Comparison of ENCODE assay signal across 9 mouse cellular contexts in genomic region chr8:125531640-125532039, GRCm38 (mm10). TPM values are rescaled to one million over a fixed set of nuclear protein-coding genes. Genes with fewer than 3 reads are reported as not detected.
DNase-seq lines count a peak whose midpoint lies in the region; ATAC-seq and TF ChIP-seq lines count a peak whose summit lies in the region.
"Had no signal": no experiment of that assay in that cellular context is flagged by ENCODE, and none has a peak within 500 bp of the region (broad histone marks: within the 10 kb centered on the region; RNA-seq: fewer than 3 reads in every experiment).

No protein-coding gene starts in this region.

- no peak overlapping the region for H3K9ac ChIP-seq in forebrain, embryonic 13.5 days
- H3K9ac ChIP-seq in forebrain, embryonic 14.5 days (ENCODE audit: low read length): no peak overlapping the region
- H3K9ac ChIP-seq in lung, embryonic 16.5 days (ENCODE audit: low read length): no peak overlapping the region
- no peak overlapping the region for H3K9ac ChIP-seq in intestine, postnatal 0 days (ENCODE audit: low read depth, low read length)
- H3K9ac ChIP-seq in stomach, embryonic 16.5 days (ENCODE audit: low read length): no peak overlapping the region
- H3K9ac ChIP-seq: neural tube, embryonic 13.5 days had no signal

- no peak overlapping the region for H3K4me2 ChIP-seq in forebrain, embryonic 13.5 days
- no peak overlapping the region for H3K4me2 ChIP-seq in forebrain, embryonic 14.5 days (ENCODE audit: low read length)
- H3K4me2 ChIP-seq in lung, embryonic 16.5 days (ENCODE audit: low read depth, low read length): no peak overlapping the region
- H3K4me2 ChIP-seq in intestine, postnatal 0 days (replicated peaks; ENCODE audit: low read depth): no peak overlapping the region
- no peak overlapping the region for H3K4me2 ChIP-seq in stomach, embryonic 16.5 days (ENCODE audit: low read depth, low read length)
- H3K4me2 ChIP-seq: neural tube, embryonic 13.5 days had no signal

- 68% methylated on average over 1 of the region's 1 CpGs for WGBS in forebrain, embryonic 13.5 days
- 73% methylated on average over 1 of the region's 1 CpGs for WGBS in forebrain, embryonic 14.5 days
- WGBS in lung, embryonic 16.5 days: 34% methylated on average over 1 of the region's 1 CpGs
- WGBS in intestine, postnatal 0 days: 44% methylated on average over 1 of the region's 1 CpGs
- 36% methylated on average over 1 of the region's 1 CpGs for WGBS in stomach, embryonic 16.5 days

- no peak for TF ChIP-seq CTCF in intestine, postnatal 0 days (IDR thresholded peaks at IDR 0.05; ENCODE audit: low read depth)

- ATAC-seq in forebrain, embryonic 13.5 days: no peak
- ATAC-seq in forebrain, embryonic 14.5 days: no peak
- peak; percentile 11; the same call in 1 of the 2 replicates for ATAC-seq in lung, embryonic 16.5 days (ENCODE audit: low read depth)
- ATAC-seq in intestine, postnatal 0 days: peak; percentile 76
- no peak for ATAC-seq in stomach, embryonic 16.5 days (ENCODE audit: insufficient read depth, low FRiP score)

- peak overlapping the region; percentile 37; the same call in 1 of the 2 replicates for H3K27ac ChIP-seq in forebrain, embryonic 13.5 days
- H3K27ac ChIP-seq in forebrain, embryonic 14.5 days (ENCODE audit: low read depth, low read length): no peak overlapping the region; the same call in 1 of the 2 replicates
- H3K27ac ChIP-seq in lung, embryonic 16.5 days (ENCODE audit: low read length): peak overlapping the region; percentile 67
- 0 out of 2 replicates have a peak overlapping the region, but pooled peaks have one; percentile 1 for H3K27ac ChIP-seq in intestine, postnatal 0 days (ENCODE audit: low read depth, low read length)
- H3K27ac ChIP-seq in stomach, embryonic 16.5 days (ENCODE audit: low read length): peak overlapping the region; percentile 37; the same call in 1 of the 2 replicates
- H3K27ac ChIP-seq: neural tube, embryonic 13.5 days had no signal

- 0 out of 2 replicates have a peak, but pooled peaks cover 3% of the 10 kb centered on the region for H3K27me3 ChIP-seq in forebrain, embryonic 13.5 days
- H3K27me3 ChIP-seq in forebrain, embryonic 14.5 days (replicated peaks; ENCODE audit: control insufficient read depth, insufficient read depth, low read length): no peaks in the 10 kb centered on the region
- H3K27me3 ChIP-seq in lung, embryonic 16.5 days (ENCODE audit: control insufficient read depth, insufficient read depth, low read depth, low read length): no peaks in the 10 kb centered on the region
- H3K27me3 ChIP-seq in intestine, postnatal 0 days (replicated peaks; ENCODE audit: control insufficient read depth, insufficient read depth, low read length): no peaks in the 10 kb centered on the region
- H3K27me3 ChIP-seq in stomach, embryonic 16.5 days (ENCODE audit: control insufficient read depth, insufficient read depth, low read length): no peaks in the 10 kb centered on the region

- H3K36me3 ChIP-seq in forebrain, embryonic 13.5 days (ENCODE audit: poor library complexity, severe bottlenecking): 0 out of 2 replicates have a peak, but pooled peaks cover 6% of the 10 kb centered on the region
- no peaks in the 10 kb centered on the region for H3K36me3 ChIP-seq in forebrain, embryonic 14.5 days (ENCODE audit: control insufficient read depth, insufficient read depth, low read length)
- no peaks in the 10 kb centered on the region for H3K36me3 ChIP-seq in lung, embryonic 16.5 days (ENCODE audit: control insufficient read depth, insufficient read depth, low read length)
- H3K36me3 ChIP-seq in intestine, postnatal 0 days (ENCODE audit: control insufficient read depth, insufficient read depth): peaks cover 5% of the 10 kb centered on the region; the same call in 1 of the 2 replicates
- H3K36me3 ChIP-seq in stomach, embryonic 16.5 days (ENCODE audit: control insufficient read depth, insufficient read depth, low read length): no peaks in the 10 kb centered on the region
- H3K36me3 ChIP-seq: neural tube, embryonic 13.5 days had no signal

- H3K9me3 ChIP-seq in forebrain, embryonic 13.5 days (replicated peaks): no peaks in the 10 kb centered on the region
- H3K9me3 ChIP-seq in forebrain, embryonic 14.5 days (replicated peaks; ENCODE audit: control insufficient read depth, low read length): no peaks in the 10 kb centered on the region
- H3K9me3 ChIP-seq in lung, embryonic 16.5 days (ENCODE audit: control insufficient read depth, low read length): no peaks in the 10 kb centered on the region
- H3K9me3 ChIP-seq in intestine, postnatal 0 days (ENCODE audit: control insufficient read depth): no peaks in the 10 kb centered on the region
- no peaks in the 10 kb centered on the region for H3K9me3 ChIP-seq in stomach, embryonic 16.5 days (replicated peaks; ENCODE audit: control insufficient read depth, low read length)
- H3K9me3 ChIP-seq: neural tube, embryonic 13.5 days had no signal

- DNase-seq in forebrain, embryonic 14.5 days (ENCODE audit: low spot score): no peak
- DNase-seq in lung, postnatal 10 days: no peak
- DNase-seq in testis, postnatal 14 days (ENCODE audit: low spot score): no peak
- DNase-seq in Muller cell, postnatal 12 days (ENCODE audit: inconsistent ontology term): no peak

- H3K4me1 ChIP-seq in forebrain, embryonic 13.5 days: peaks cover 79% of the 10 kb centered on the region
- peaks cover 66% of the 10 kb centered on the region for H3K4me1 ChIP-seq in forebrain, embryonic 14.5 days (ENCODE audit: control insufficient read depth, insufficient read depth, low read length)
- H3K4me1 ChIP-seq in lung, embryonic 16.5 days (replicated peaks; ENCODE audit: control insufficient read depth, insufficient read depth, low read length): peaks cover 49% of the 10 kb centered on the region
- peaks cover 12% of the 10 kb centered on the region; the same call in 1 of the 2 replicates for H3K4me1 ChIP-seq in intestine, postnatal 0 days (replicated peaks; ENCODE audit: control insufficient read depth, insufficient read depth, low read length)
- peaks cover 17% of the 10 kb centered on the region for H3K4me1 ChIP-seq in stomach, embryonic 16.5 days (ENCODE audit: control insufficient read depth, insufficient read depth, low read length)

- H3K4me3 ChIP-seq in forebrain, embryonic 13.5 days: no peak overlapping the region
- H3K4me3 ChIP-seq in forebrain, embryonic 14.5 days (ENCODE audit: low read depth, low read length): no peak overlapping the region
- H3K4me3 ChIP-seq in lung, embryonic 16.5 days (ENCODE audit: low read length): no peak overlapping the region
- no peak overlapping the region for H3K4me3 ChIP-seq in intestine, postnatal 0 days (ENCODE audit: low read depth, low read length)
- H3K4me3 ChIP-seq in stomach, embryonic 16.5 days (replicated peaks; ENCODE audit: low read length): no peak overlapping the region
- H3K4me3 ChIP-seq: neural tube, embryonic 13.5 days had no signal

RNA-seq across cellular contexts. Expression of gene Sipa1l2, which starts 38.0 kb away (rescaled TPM):
- polyA plus RNA-seq in forebrain, embryonic 13.5 days (2015; fragmentation: Nextera tagmentation; extraction: Ambion mirVana): 26.7 and 27.2 TPM in 2 replicates
- polyA plus RNA-seq in forebrain, embryonic 14.5 days (2014; fragmentation: Nextera tagmentation; extraction: Ambion mirVana): 15.5 and 19.9 TPM in 2 replicates
- 13.3 and 14.2 TPM in 2 replicates for polyA plus RNA-seq in lung, embryonic 16.5 days (2015; fragmentation: Nextera tagmentation; extraction: Ambion mirVana)
- 4.5 and 5.3 TPM in 2 replicates for polyA plus RNA-seq in intestine, postnatal 0 days (2015; fragmentation: Nextera tagmentation; extraction: Ambion mirVana)
- 8.6 and 9.3 TPM in 2 replicates for polyA plus RNA-seq in stomach, embryonic 16.5 days (2015; fragmentation: Nextera tagmentation; extraction: Ambion mirVana)

Comparison
In these comparisons a context has a peak if more than half of its experiments do, and no peak if none do; other contexts are left out.
1. ATAC-seq: peak in lung, embryonic 16.5 days (single experiment) and intestine, postnatal 0 days (single experiment); none in forebrain, embryonic 13.5 days (single experiment), forebrain, embryonic 14.5 days (single experiment) and stomach, embryonic 16.5 days (single experiment).